Mouse (Mus musculus) forebrain, embryonic 16.5 days (tissue): ENCODE measurements around the gene Nme7. TPM values are rescaled to one million over a fixed set of nuclear protein-coding genes. Genes with fewer than 3 reads are reported as not detected.
A peak's percentile ranks its signal among the peaks of the same experiment; 100 is the strongest.

Experiments used
- ATAC-seq: fragments of 200-750 bp; cut with Nextera tagmentation; 2 replicates; pipeline ENCODE4 v1.8.0; 2017; ENCODE audit warnings: mild to moderate bottlenecking, moderate library complexity
- H3K27ac ChIP-seq: fragments of 300-500 bp; sonication (generic); 2 replicates; pipeline ENCODE4 v1.5.1; 2014; ENCODE audit warnings: low read length, control low read depth
- H3K27me3 ChIP-seq: fragments of 300-500 bp; sonication (generic); replicated peaks from 2 replicates; pipeline ENCODE4 v1.6.1; 2014; ENCODE audit warnings: low read length; ENCODE audit not compliant: control insufficient read depth, insufficient read depth
- H3K36me3 ChIP-seq: fragments of 300-500 bp; sonication (generic); 2 replicates; pipeline ENCODE4 v1.6.1; 2014; ENCODE audit not compliant: control insufficient read depth, insufficient read depth
- H3K4me1 ChIP-seq: fragments of 300-500 bp; sonication (generic); replicated peaks from 2 replicates; pipeline ENCODE4 v1.6.1; 2014; ENCODE audit warnings: low read length; ENCODE audit not compliant: control insufficient read depth, insufficient read depth
- H3K4me2 ChIP-seq: fragments of 300-500 bp; sonication (generic); 2 replicates; pipeline ENCODE4 v1.6.1; 2014; ENCODE audit warnings: mild to moderate bottlenecking, low read length, control low read depth
- H3K4me3 ChIP-seq: fragments of 300-500 bp; sonication (generic); replicated peaks from 2 replicates; pipeline ENCODE4 v1.5.1; 2014; ENCODE audit warnings: mild to moderate bottlenecking, low read length, control low read depth
- H3K9ac ChIP-seq: fragments of 300-500 bp; sonication (generic); replicated peaks from 2 replicates; pipeline ENCODE4 v1.6.1; 2014; ENCODE audit warnings: low read depth, low read length, control low read depth
- H3K9me3 ChIP-seq: fragments of 300-500 bp; sonication (generic); 2 replicates; pipeline ENCODE4 v1.6.1; 2016; ENCODE audit warnings: low read length; ENCODE audit not compliant: control insufficient read depth
- WGBS: fragments of 180-500 bp; shearing (Covaris S2); extraction: QIAGEN DNeasy Blood & Tissue Kit; methylation state at CpG from one replicate; pipeline ENCODE4 v1.1.7; 2014; 5-methylcytosine and 5-hydroxymethylcytosine counted together
- polyA plus RNA-seq: library from polyadenylated mRNA; unstranded; fragments of >200 nt; fragmentation: Nextera tagmentation; extraction: Ambion mirVana; gene quantifications from 2 replicates; pipeline ENCODE4 v1.2.1, GENCODE M21; 2015

The Nme7 gene
- polyA plus RNA-seq, 1 experiment from 2014 or later = 43.3 TPM

DNA sequence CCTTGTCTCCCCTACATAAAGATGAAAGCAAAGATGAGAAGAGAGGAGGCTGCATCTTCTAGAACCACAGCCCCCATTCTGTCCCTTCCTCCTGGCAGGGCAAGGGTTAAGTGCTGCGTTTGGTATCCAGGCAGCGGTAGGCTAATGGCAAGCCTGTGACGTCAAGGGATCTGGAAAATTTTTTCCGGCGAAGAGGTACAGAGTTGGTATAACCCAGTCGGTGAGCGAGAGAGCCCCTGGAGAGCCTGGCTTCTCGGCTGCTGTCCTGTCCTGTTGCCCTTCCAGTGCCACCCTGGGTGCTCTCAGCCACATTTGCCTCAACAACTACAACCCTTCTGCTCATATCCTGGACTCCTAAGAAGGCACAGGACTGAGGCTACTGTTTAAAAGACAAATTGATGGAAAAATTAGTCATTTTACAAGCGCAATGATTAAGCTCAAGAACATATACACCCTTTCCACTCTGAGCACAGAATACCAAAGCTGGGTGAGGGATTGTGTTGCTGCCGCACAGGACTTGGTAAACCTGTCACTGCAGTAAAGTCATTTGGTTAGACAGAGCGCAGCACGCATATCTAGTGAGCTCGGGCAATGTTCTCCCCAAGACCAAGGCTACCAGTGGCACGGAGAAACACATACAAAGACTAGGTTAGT, 151.0 kb downstream of the Nme7 start:
- Histone ChIP-seq H3K9me3 (no peaks in the 10 kb centered on the region), H3K9ac (peak overlapping the region; percentile 46), H3K4me1 (peaks cover 36% of the 10 kb centered on the region), H3K27ac (peak overlapping the region; percentile 28), H3K27me3 (no peaks in the 10 kb centered on the region), H3K36me3 (peaks cover 9% of the 10 kb centered on the region), H3K4me2 (peak overlapping the region; percentile 62), H3K4me3 (peak overlapping the region; percentile 48)
- 35% methylated on average over 14 of the region's 14 CpGs for WGBS
- ATAC-seq = no peak

DNA sequence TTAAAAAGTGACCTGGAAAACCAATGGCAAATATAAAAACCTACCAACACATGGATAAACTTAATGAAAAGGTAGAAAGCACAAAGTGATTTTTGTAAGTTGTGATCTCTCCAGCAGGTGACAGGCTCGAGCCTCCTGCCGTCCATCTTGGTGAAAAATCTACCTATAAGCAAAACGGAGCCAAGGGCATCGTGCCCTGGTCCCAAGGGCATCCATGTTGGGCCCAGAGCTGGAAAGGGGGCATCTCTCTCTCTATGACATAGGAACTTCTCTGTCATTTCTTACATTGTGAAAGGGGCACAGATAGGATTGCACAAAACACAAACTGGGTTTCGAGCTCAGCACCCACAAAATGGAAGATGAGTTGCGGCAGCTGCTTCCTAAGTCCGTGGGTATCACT, 151.7 kb downstream of the Nme7 start:
- 59% methylated on average over 7 of the region's 7 CpGs for WGBS
- Histone ChIP-seq H3K4me2 (peak overlapping the region; percentile 75), H3K27me3 (no peaks in the 10 kb centered on the region), H3K36me3 (peaks cover 9% of the 10 kb centered on the region), H3K27ac (peak overlapping the region; percentile 14; the same call in 1 of the 2 replicates), H3K9ac (peak overlapping the region; percentile 37; the same call in 1 of the 2 replicates), H3K4me1 (peaks cover 36% of the 10 kb centered on the region), H3K4me3 (peak overlapping the region; percentile 86), H3K9me3 (no peaks in the 10 kb centered on the region)
- ATAC-seq = no peak

DNA sequence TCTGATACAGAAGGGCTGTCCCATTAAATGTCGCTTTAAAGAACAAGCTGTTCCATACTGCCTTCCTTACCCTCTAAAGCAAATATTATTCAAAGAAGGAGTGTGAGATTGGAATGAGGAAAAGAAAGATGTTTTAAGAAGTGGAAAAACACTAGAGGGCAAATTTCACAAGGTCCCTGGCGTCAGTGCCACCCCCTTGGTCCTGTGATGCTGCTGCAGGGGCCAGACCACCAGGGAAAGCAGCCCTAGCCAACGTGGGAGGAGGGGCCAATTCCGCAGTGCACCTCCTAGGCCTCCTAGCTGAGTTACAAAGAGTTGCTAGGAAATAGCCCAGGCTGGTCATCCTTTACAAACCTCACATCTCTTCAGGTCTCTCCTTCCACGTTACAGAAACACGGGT, 152.1 kb downstream of the Nme7 start:
- no peak for ATAC-seq
- 29% methylated on average over 6 of the region's 6 CpGs for WGBS
- H3K27me3 ChIP-seq = no peaks in the 10 kb centered on the region
- peak overlapping the region; percentile 87 for H3K9ac ChIP-seq
- H3K4me3 ChIP-seq = peak overlapping the region; percentile 86
- H3K4me1 ChIP-seq = peaks cover 36% of the 10 kb centered on the region
- peaks cover 9% of the 10 kb centered on the region for H3K36me3 ChIP-seq
- H3K9me3 ChIP-seq = no peaks in the 10 kb centered on the region
- H3K27ac ChIP-seq = peak overlapping the region; percentile 14; the same call in 1 of the 2 replicates
- H3K4me2 ChIP-seq = peak overlapping the region; percentile 75

DNA sequence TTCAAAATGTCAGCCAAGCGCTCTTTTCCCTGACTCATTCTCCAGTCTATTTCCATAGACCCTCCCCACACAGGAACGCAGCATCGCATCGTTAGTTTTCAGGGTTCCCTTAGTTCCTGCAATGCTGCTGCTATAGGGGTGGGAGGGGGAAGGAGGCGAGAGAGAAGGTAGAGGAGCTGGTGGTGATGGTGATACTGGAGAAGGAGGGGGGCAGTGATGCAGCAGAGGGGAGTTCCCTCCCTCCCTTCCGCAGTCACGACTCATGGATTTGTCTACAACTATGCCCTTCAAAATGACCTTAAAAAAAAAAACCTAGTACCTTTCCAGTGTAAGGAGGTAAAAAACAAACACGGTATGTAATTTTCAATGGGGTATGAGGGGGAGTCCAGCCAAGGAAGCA, 152.8 kb downstream of the Nme7 start:
- Histone ChIP-seq H3K9ac (peak overlapping the region; percentile 87), H3K9me3 (no peaks in the 10 kb centered on the region), H3K4me2 (peak overlapping the region; percentile 75), H3K4me1 (peaks cover 40% of the 10 kb centered on the region), H3K27me3 (no peaks in the 10 kb centered on the region), H3K4me3 (peak overlapping the region; percentile 86), H3K36me3 (peaks cover 7% of the 10 kb centered on the region), H3K27ac (peak overlapping the region; percentile 96)
- ATAC-seq = no peak
- 4% methylated on average over 8 of the region's 8 CpGs for WGBS

DNA sequence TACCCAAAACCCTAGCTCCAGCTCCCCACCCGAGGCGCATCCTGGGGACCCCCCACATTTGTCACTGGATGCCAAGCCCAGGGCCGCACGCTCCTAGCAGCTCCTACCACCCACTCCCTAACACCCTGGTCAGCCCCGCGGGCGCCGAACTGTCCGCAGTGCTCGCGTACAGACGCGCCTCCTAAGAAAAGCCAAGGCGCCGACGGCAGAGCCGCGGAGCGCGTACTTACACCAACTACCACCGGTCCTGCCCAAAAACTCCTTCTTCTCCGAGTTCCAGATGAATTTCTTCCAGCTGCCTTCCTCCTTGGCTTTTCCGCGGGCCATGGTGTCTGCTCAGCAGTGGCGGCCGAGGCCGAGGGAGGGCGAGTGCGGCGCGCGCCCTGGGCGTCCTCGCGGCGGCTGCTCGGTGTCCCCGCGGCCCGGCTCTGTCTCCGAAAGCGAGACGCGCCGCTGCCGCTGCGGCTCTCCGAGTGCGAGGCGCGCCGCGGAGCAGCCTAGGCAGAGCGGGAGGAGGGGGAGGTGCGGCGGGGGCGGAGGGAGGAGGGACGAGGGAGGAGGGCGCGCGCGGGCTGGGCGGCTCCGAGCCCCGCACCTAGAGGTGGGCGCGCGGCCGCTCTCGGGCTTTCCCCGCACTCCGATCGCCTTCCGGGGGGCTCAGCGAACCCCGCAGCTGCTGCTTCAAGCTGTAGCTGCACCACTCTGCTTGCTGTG, 153.8 kb downstream of the Nme7 start:
- peak overlapping the region; percentile 96 for H3K27ac ChIP-seq
- H3K4me3 ChIP-seq = peak overlapping the region; percentile 86
- peak overlapping the region; percentile 87 for H3K9ac ChIP-seq
- WGBS = 0% methylated on average over 69 of the region's 76 CpGs
- no peaks in the 10 kb centered on the region for H3K9me3 ChIP-seq
- peaks cover 5% of the 10 kb centered on the region for H3K36me3 ChIP-seq
- H3K27me3 ChIP-seq = no peaks in the 10 kb centered on the region
- ATAC-seq = peak; percentile 89
- H3K4me2 ChIP-seq = peak overlapping the region; percentile 75
- H3K4me1 ChIP-seq = peaks cover 44% of the 10 kb centered on the region

DNA sequence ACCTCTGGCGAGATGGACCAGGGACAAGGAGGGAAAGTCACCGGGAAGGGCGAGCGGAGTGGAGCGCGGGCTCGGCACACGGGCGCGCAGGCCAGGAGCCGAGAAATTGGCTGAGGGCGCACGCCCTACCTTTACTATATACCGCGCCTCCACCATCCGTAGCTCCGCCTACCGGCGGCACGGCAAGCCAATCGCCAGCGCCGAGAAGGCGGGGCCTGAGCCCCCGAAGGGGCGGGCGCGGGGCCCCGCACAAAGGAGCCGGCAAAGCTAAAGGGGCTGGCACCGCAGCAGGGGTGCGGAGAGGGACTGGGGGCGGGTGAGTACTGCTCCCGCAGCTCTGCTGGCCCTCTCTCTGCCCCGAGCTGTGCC, 154.3 kb downstream of the Nme7 start, which contains the start of gene Atp1b1:
Atp1b1 (minus strand) TSS at position 111 of the 369 bp plus-strand sequence.
- Histone ChIP-seq H3K36me3 (peaks cover under 1% of the 10 kb centered on the region), H3K4me2 (peak within 1 kb of the TSS; percentile 75), H3K9ac (peak within 1 kb of the TSS; percentile 87), H3K4me3 (peak within 1 kb of the TSS; percentile 86), H3K9me3 (no peaks in the 10 kb centered on the region), H3K4me1 (peaks cover 44% of the 10 kb centered on the region), H3K27me3 (no peaks in the 10 kb centered on the region), H3K27ac (peak within 1 kb of the TSS; percentile 96)
- ATAC-seq = peak; percentile 94
- under 1% methylated on average over 34 of the region's 35 CpGs for WGBS

DNA sequence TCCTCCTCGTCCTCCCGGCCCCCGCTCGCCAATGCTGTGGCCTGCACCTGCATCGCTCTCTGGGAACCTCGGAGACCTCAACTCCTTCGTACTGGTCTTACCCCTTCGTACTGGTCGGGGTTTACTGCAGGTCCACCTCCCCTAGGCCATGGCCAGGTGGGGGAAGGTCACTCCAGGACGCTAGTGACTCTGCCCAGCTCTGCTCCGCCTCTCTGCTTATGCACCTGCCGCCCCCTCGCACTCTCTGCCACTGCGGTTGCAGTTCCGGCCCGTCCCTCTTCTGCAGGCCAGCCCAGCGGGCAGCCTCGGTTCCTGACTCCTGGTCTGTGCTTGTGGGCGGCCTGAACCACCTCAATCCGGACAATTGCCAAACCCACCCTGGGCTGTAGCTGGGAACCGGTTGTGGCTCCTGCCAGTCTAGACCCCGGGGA, 154.7 kb downstream of the Nme7 start:
- WGBS = under 1% methylated on average over 22 of the region's 22 CpGs
- ATAC-seq = no peak
- H3K27me3 ChIP-seq = no peaks in the 10 kb centered on the region
- peak overlapping the region; percentile 87 for H3K9ac ChIP-seq
- H3K36me3 ChIP-seq = no peaks in the 10 kb centered on the region
- peak overlapping the region; percentile 75 for H3K4me2 ChIP-seq
- H3K4me1 ChIP-seq = peaks cover 44% of the 10 kb centered on the region
- H3K27ac ChIP-seq = peak overlapping the region; percentile 96
- peak overlapping the region; percentile 86 for H3K4me3 ChIP-seq
- H3K9me3 ChIP-seq = no peaks in the 10 kb centered on the region

DNA sequence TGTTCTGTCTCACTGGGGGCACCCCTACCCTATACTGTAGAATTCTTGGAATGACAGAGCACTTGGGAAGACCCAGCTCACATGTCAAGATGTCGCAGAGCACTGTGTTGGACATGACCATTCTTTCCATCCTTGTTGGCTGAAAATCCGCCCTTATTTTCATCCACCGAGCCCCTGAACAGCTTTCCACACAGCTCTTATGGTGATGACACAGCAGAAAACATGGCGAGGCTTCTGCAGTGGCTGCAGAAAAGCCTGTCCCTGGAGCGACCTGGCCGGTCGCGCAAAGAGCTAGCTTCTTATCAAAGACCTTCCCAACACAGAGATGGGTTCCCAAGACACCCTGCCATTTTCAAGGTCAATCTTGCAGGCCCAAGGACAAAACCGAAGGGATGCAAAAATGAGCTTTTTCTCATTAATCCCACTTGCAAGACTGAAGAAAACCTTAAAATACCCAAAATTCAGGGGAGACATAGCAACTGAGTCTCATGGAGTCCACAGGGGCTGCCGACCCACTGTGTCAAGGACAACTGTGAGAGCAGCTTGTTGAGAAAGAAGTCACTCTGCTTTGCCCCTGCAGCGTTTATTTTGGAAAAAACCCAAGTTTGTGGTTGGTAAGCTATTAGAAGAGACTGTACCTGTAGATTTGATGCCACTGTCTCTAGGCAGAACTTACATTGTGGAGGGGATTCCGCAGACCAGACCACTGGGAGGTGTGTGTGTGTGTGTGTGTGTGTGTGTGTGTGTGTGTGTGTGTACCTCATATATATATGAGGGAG, 155.4 kb downstream of the Nme7 start:
- Histone ChIP-seq H3K27ac (no peak overlapping the region), H3K4me1 (peaks cover 40% of the 10 kb centered on the region), H3K9ac (peak overlapping the region; percentile 87; the same call in 1 of the 2 replicates), H3K27me3 (no peaks in the 10 kb centered on the region), H3K9me3 (no peaks in the 10 kb centered on the region), H3K4me2 (peak overlapping the region; percentile 75), H3K36me3 (no peaks in the 10 kb centered on the region), H3K4me3 (peak overlapping the region; percentile 86)
- no peak for ATAC-seq
- 65% methylated on average over 12 of the region's 12 CpGs for WGBS
